Mouse (Mus musculus) lung, postnatal 0 days (tissue): ENCODE measurements around the gene Prdx1. TPM values are rescaled to one million over a fixed set of nuclear protein-coding genes. Genes with fewer than 3 reads are reported as not detected.

Source experiments
- ATAC-seq: fragments of 200-750 bp; cut with Nextera tagmentation; 2 replicates; pipeline ENCODE4 v1.8.0; 2017; ENCODE audit warnings: moderate library complexity
- DNase-seq: peaks from one replicate; pipeline ENCODE4 v3.0.0-alpha.2; 2016; ENCODE audit warnings: low spot score
- H3K27ac ChIP-seq: fragments of 300-500 bp; sonication (generic); 2 replicates; pipeline ENCODE4 v1.5.1; 2014; ENCODE audit warnings: antibody characterized with exemption, mild to moderate bottlenecking, low read length, mixed read lengths
- H3K27me3 ChIP-seq: fragments of 300-500 bp; sonication (generic); replicated peaks from 2 replicates; pipeline ENCODE4 v1.6.1; 2014; ENCODE audit warnings: low read length, mixed read lengths; ENCODE audit not compliant: insufficient read depth
- H3K36me3 ChIP-seq: fragments of 300-500 bp; sonication (generic); 2 replicates; pipeline ENCODE4 v1.6.1; 2014; ENCODE audit warnings: low read length, mixed read lengths; ENCODE audit not compliant: insufficient read depth
- H3K4me1 ChIP-seq: fragments of 300-500 bp; sonication (generic); 2 replicates; pipeline ENCODE4 v1.6.1; 2014; ENCODE audit warnings: antibody characterized with exemption, low read depth, low read length, mixed read lengths; ENCODE audit not compliant: insufficient read depth
- H3K4me2 ChIP-seq: fragments of 300-500 bp; sonication (generic); replicated peaks from 2 replicates; pipeline ENCODE4 v1.6.1; 2014; ENCODE audit warnings: low read depth, mild to moderate bottlenecking, low read length, moderate library complexity, mixed read lengths
- H3K4me3 ChIP-seq: fragments of 300-500 bp; sonication (generic); 2 replicates; pipeline ENCODE4 v1.5.1; 2014; ENCODE audit warnings: low read depth, low read length
- H3K9ac ChIP-seq: fragments of 300-500 bp; sonication (generic); replicated peaks from 2 replicates; pipeline ENCODE4 v1.6.1; 2014; ENCODE audit warnings: low read depth, mild to moderate bottlenecking
- H3K9me3 ChIP-seq: fragments of 300-500 bp; sonication (generic); 2 replicates; pipeline ENCODE4 v1.6.1; 2016; ENCODE audit warnings: low read length, mixed read lengths
- CTCF ChIP-seq: IDR thresholded peaks from 2 replicates; pipeline ENCODE4 v1.5.1; 2016; ENCODE audit warnings: antibody characterized with exemption, mild to moderate bottlenecking
- EP300 ChIP-seq: IDR thresholded peaks from 2 replicates; pipeline ENCODE4 v1.6.1; 2016; ENCODE audit warnings: antibody characterized with exemption, mild to moderate bottlenecking, control low read depth
- WGBS: fragments of 180-500 bp; shearing (Covaris S2); extraction: QIAGEN DNeasy Blood & Tissue Kit; methylation state at CpG from one replicate; pipeline ENCODE4 v1.1.7; 2014; 5-methylcytosine and 5-hydroxymethylcytosine counted together
- polyA plus RNA-seq: library from polyadenylated mRNA; unstranded; fragments of >200 nt; fragmentation: Nextera tagmentation; extraction: Ambion mirVana; gene quantifications from 2 replicates; pipeline ENCODE4 v1.2.1, GENCODE M21; 2015

Prdx1 gene
- 1,065 and 1,091 TPM in 2 replicates for polyA plus RNA-seq

DNA sequence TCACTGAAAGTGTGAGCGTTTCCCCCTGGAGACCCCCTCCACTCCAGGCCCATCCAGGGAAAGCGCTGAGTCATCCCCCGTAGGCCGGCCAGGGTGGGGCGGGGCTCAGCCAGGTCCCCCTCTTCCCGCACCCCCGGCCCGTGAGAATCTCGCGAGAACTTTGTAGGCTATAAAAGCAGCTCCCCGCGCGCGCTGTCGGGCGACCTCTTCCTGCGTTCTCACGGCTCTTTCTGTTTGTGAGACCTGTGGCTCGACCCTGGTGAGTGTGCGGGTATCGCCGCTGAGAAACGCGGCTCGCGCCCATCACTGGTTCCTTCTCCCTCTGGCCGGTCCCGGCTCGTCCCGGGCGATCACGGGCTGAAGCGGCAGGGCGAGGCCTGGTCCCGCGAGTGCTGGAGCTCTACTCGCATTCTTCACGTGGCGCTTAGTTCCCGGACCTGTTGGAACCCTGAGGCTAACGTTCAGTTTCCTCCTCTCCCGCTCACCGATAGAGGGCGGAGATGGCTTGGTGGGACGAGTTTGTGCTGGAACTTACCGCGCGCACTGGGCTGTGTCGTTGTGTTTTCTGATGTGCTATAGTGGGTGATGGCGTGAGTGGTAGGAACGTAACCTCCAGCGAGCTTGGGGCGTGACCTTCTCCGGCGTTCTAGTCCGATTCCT is at the start of gene Prdx1:
Gene Prdx1, plus strand, starts transcription at position 143 of the 660 bp plus-strand sequence.
- Histone ChIP-seq H3K4me2 (peak within 1 kb of the TSS; percentile 58), H3K9me3 (no peaks in the 10 kb centered on the region), H3K9ac (peak within 1 kb of the TSS; percentile 82), H3K4me3 (peak within 1 kb of the TSS; percentile 71), H3K27ac (peak within 1 kb of the TSS; percentile 97), H3K27me3 (no peaks in the 10 kb centered on the region), H3K4me1 (peaks cover 10% of the 10 kb centered on the region; the same call in 1 of the 2 replicates), H3K36me3 (peaks cover 6% of the 10 kb centered on the region; the same call in 1 of the 2 replicates)
- DNase-seq (peak; percentile 95), ATAC-seq (peak; percentile 96)
- peak; percentile 96 for TF ChIP-seq EP300
- TF ChIP-seq CTCF, result peak; percentile 90
- WGBS, result 1% methylated on average over 56 of the region's 56 CpGs

GRCm38 (mm10) chr4:116638821-116639220 is 46.5 kb upstream of the Prdx1 start:
- no peaks in the 10 kb centered on the region for H3K27me3 ChIP-seq
- ATAC-seq (no peak), DNase-seq (no peak)
- TF ChIP-seq CTCF (no peak), EP300 (no peak)
- H3K9me3 ChIP-seq, result no peaks in the 10 kb centered on the region
- no peak overlapping the region for H3K27ac ChIP-seq
- peaks cover 48% of the 10 kb centered on the region for H3K36me3 ChIP-seq
- H3K4me3 ChIP-seq, result no peak overlapping the region
- no peak overlapping the region for H3K9ac ChIP-seq
- WGBS, result 88% methylated on average over 6 of the region's 6 CpGs
- no peak overlapping the region for H3K4me2 ChIP-seq
- no peaks in the 10 kb centered on the region for H3K4me1 ChIP-seq

DNA sequence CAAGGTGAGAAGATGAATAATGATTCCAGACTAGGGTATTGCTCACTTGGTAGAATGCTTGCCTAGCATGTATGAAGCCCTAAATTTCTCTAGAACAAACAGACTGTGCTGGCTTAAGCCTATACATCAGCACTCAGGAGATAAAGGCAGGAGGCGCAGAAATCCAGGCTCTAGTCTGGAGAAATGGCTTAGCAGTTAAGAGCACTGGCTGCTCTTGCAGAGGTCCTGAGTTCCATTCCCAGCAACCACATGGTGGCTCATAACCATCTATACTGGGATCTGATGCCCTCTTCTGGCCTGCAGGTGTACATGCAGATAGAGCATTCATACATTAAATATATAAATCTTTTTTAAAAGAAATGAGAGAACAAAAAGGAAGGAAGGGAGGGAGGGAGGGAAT is 43.3 kb upstream of the Prdx1 start:
- WGBS, result 100% methylated on average over 1 of the region's 1 CpGs
- no peaks in the 10 kb centered on the region for H3K27me3 ChIP-seq
- no peak overlapping the region for H3K4me3 ChIP-seq
- 0 out of 2 replicates have a peak, but pooled peaks cover 7% of the 10 kb centered on the region for H3K4me1 ChIP-seq
- H3K4me2 ChIP-seq, result no peak overlapping the region
- peaks cover 38% of the 10 kb centered on the region for H3K36me3 ChIP-seq
- ATAC-seq (no peak), DNase-seq (no peak)
- no peak overlapping the region for H3K9ac ChIP-seq
- no peaks in the 10 kb centered on the region for H3K9me3 ChIP-seq
- no peak for TF ChIP-seq EP300
- peak; percentile 55 for TF ChIP-seq CTCF
- H3K27ac ChIP-seq, result no peak overlapping the region

DNA sequence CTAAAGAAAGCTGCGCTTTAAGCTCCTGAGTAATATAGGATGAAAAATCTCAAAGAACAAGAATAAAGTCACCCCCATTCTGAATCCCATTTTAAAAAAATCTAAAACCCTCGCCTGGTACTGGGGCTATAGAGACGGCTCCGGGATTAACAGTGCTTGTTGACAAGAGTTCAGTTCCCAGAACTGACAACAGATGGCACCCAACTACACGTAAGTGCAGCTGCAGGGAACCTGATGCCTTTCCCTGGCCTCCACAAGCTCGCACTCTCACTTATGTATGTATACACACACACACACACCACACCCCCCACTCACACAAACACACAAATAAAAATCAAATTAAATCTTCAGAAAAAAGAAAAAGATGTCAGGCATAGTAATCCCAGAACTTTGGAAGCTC is 41.0 kb upstream of the Prdx1 start:
- Histone ChIP-seq H3K4me3 (no peak overlapping the region), H3K9ac (no peak overlapping the region), H3K4me1 (peaks cover 7% of the 10 kb centered on the region; the same call in 1 of the 2 replicates), H3K9me3 (no peaks in the 10 kb centered on the region), H3K27ac (no peak overlapping the region), H3K4me2 (no peak overlapping the region), H3K27me3 (no peaks in the 10 kb centered on the region), H3K36me3 (peaks cover 22% of the 10 kb centered on the region)
- 52% methylated on average over 6 of the region's 6 CpGs for WGBS
- ATAC-seq (peak; percentile 65), DNase-seq (peak; percentile 77)
- TF ChIP-seq EP300 (no peak), CTCF (peak; percentile 67)

DNA sequence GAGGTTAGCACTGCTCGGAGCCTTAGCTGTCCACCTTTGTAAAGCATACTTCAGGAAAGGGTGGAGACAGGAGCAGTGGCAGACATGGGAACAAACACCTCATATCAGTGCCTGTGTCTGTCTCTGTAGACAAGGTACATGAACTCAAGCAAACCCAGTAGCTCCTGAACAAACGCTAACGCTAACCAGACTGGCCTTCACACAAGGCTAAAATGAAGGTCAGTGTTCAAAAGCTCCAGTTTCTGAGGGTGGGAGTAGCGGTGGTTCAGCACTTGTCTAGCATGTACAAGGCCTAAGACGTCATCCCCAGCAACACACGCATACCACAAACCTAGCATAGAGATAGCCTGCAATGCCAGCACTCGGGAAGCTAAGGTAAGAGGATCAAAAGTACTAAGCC is 39.7 kb upstream of the Prdx1 start:
- no peaks in the 10 kb centered on the region for H3K27me3 ChIP-seq
- ATAC-seq, result no peak
- no peak overlapping the region for H3K9ac ChIP-seq
- no peak for TF ChIP-seq CTCF
- no peak for TF ChIP-seq EP300
- no peak overlapping the region for H3K27ac ChIP-seq
- peaks cover 14% of the 10 kb centered on the region; the same call in 1 of the 2 replicates for H3K36me3 ChIP-seq
- no peak for DNase-seq
- no peak overlapping the region for H3K4me3 ChIP-seq
- H3K4me1 ChIP-seq, result peaks cover 12% of the 10 kb centered on the region; the same call in 1 of the 2 replicates
- 73% methylated on average over 7 of the region's 7 CpGs for WGBS
- no peaks in the 10 kb centered on the region for H3K9me3 ChIP-seq
- H3K4me2 ChIP-seq, result no peak overlapping the region

DNA sequence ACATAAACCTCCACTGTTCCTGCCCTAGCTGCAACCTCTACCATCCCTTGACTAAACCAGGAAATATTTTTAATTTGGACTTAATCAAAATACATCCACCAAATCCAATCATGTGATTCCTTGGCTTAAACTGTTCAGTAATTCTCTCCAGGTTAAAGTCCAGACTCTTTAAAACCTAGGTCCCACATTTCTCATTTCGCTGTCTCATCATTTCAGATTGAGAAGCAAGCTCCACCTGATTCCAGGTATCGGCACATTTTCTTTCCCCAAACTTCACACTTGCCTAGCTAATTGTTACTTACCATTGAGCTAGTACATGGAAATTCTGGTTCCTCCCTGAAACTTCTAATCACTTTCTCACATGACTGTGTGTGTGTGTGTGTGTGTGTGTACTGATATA is 35.9 kb upstream of the Prdx1 start:
- Histone ChIP-seq H3K4me2 (no peak overlapping the region), H3K4me1 (peaks cover 12% of the 10 kb centered on the region; the same call in 1 of the 2 replicates), H3K27ac (no peak overlapping the region), H3K9me3 (no peaks in the 10 kb centered on the region), H3K27me3 (no peaks in the 10 kb centered on the region), H3K36me3 (no peaks in the 10 kb centered on the region), H3K9ac (no peak overlapping the region), H3K4me3 (no peak overlapping the region)
- DNase-seq, result no peak
- no peak for ATAC-seq
- TF ChIP-seq CTCF (no peak), EP300 (no peak)
- 88% methylated on average over 2 of the region's 2 CpGs for WGBS
